Mouse (Mus musculus) MEL (cell line): ENCODE measurements around the gene Ccl28. TPM values are rescaled to one million over a fixed set of nuclear protein-coding genes. Genes with fewer than 3 reads are reported as not detected.

Source experiments
- DNase-seq: peaks from one replicate; pipeline ENCODE4 v3.0.0; 2011; ENCODE audit warnings: low read depth, low spot score
- H3K27ac ChIP-seq: 2 replicates; pipeline ENCODE4 v1.5.1; 2012; ENCODE audit warnings: low read depth, mild to moderate bottlenecking, control low read depth, low read length, moderate library complexity; ENCODE audit not compliant: control insufficient read depth
- H3K27me3 ChIP-seq, 2 experiments: fragments of 150-350 bp in 1 of 2; sonication (generic) in 1 of 2; 2 replicates each; pipeline ENCODE4 v1.6.1; 2012; ENCODE audit warnings: low read length in 2 of 2, mild to moderate bottlenecking in 2 of 2, improper control_type of control experiment in 1 of 2, moderate library complexity in 1 of 2; ENCODE audit not compliant: insufficient read depth in 2 of 2, control insufficient read depth in 1 of 2
- H3K36me3 ChIP-seq, 2 experiments: 2 replicates each; pipeline ENCODE4 v1.6.1; 2012 to 2014; ENCODE audit warnings: low read length in 2 of 2, improper control_type of control experiment in 1 of 2, inconsistent platforms in 1 of 2, mild to moderate bottlenecking in 1 of 2; ENCODE audit not compliant: insufficient read depth in 2 of 2, control insufficient read depth in 1 of 2
- H3K4me1 ChIP-seq, 2 experiments: fragments of 150-350 bp in 1 of 2; sonication (generic) in 1 of 2; 2 replicates each; pipeline ENCODE4 v1.6.1; 2012; ENCODE audit warnings: low read length in 2 of 2, improper control_type of control experiment in 1 of 2, mild to moderate bottlenecking in 1 of 2; ENCODE audit not compliant: insufficient read depth in 2 of 2, control insufficient read depth in 1 of 2
- H3K4me3 ChIP-seq, 2 experiments: fragments of 150-350 bp in 1 of 2; sonication (generic) in 1 of 2; 2 replicates each; pipeline ENCODE4 v1.5.1; 2012; ENCODE audit warnings: low read depth in 2 of 2, low read length in 2 of 2, mild to moderate bottlenecking in 2 of 2, moderate library complexity in 2 of 2, control low read depth in 1 of 2, improper control_type of control experiment in 1 of 2; ENCODE audit not compliant: control insufficient read depth in 1 of 2, insufficient read depth in 1 of 2
- H3K79me2 ChIP-seq: 2 replicates; pipeline ENCODE4 v1.6.1; 2012; ENCODE audit warnings: mild to moderate bottlenecking, low read length, moderate library complexity; ENCODE audit not compliant: control insufficient read depth, poor library complexity, insufficient read depth
- H3K9ac ChIP-seq: 2 replicates; pipeline ENCODE4 v1.6.1; 2012; ENCODE audit warnings: low read depth, mild to moderate bottlenecking, control low read depth, low read length, moderate library complexity; ENCODE audit not compliant: control insufficient read depth, poor library complexity, severe bottlenecking
- H3K9me3 ChIP-seq: fragments of 150-350 bp; sonication (generic); replicated peaks from 2 replicates; pipeline ENCODE4 v1.6.1; 2012; ENCODE audit warnings: mild to moderate bottlenecking, low read length, improper control_type of control experiment, moderate library complexity; ENCODE audit not compliant: insufficient read depth
- BHLHE40 ChIP-seq: IDR thresholded peaks from 2 replicates; pipeline ENCODE4 v1.6.1; 2012; ENCODE audit warnings: low read depth, mild to moderate bottlenecking, inconsistent platforms, low read length, improper control_type of control experiment, borderline replicate concordance
- CHD2 ChIP-seq: IDR thresholded peaks from 2 replicates; pipeline ENCODE4 v1.6.1; 2011; ENCODE audit warnings: low read length, improper control_type of control experiment
- CTCF ChIP-seq, 3 experiments: IDR thresholded peaks in 2 of 3; conservative IDR thresholded peaks in 1 of 3; 2 replicates each; pipeline ENCODE4 v1.5.1; 2011 to 2012; ENCODE audit warnings: low read length in 3 of 3, low read depth in 2 of 3, mild to moderate bottlenecking in 2 of 3, improper control_type of control experiment in 1 of 3, inconsistent platforms in 1 of 3, mixed read lengths in 1 of 3, moderate library complexity in 1 of 3; ENCODE audit not compliant: control insufficient read depth in 1 of 3, insufficient read depth in 1 of 3, poor library complexity in 1 of 3, severe bottlenecking in 1 of 3
- EP300 ChIP-seq, 2 experiments: IDR thresholded peaks; 2 replicates each; pipeline ENCODE4 v1.6.1; 2011; ENCODE audit warnings: improper control_type of control experiment in 2 of 2, low read length in 2 of 2, low read depth in 1 of 2, mild to moderate bottlenecking in 1 of 2
- ETS1 ChIP-seq: IDR thresholded peaks from 2 replicates; pipeline ENCODE4 v1.6.1; 2012; ENCODE audit warnings: low read depth, mild to moderate bottlenecking, inconsistent platforms, low read length, improper control_type of control experiment, moderate library complexity
- GABPA ChIP-seq: IDR thresholded peaks from 2 replicates; pipeline ENCODE4 v1.6.1; 2012; ENCODE audit warnings: low read depth, mild to moderate bottlenecking, inconsistent platforms, low read length, improper control_type of control experiment, moderate library complexity
- GATA1 ChIP-seq: IDR thresholded peaks from 2 replicates; pipeline ENCODE4 v1.6.1; 2011; ENCODE audit warnings: low read depth, low read length, improper control_type of control experiment
- HCFC1 ChIP-seq: IDR thresholded peaks from 2 replicates; pipeline ENCODE4 v1.6.1; 2012; ENCODE audit warnings: low read depth, mild to moderate bottlenecking, inconsistent platforms, low read length, improper control_type of control experiment, moderate library complexity
- JUND ChIP-seq: IDR thresholded peaks from 2 replicates; pipeline ENCODE4 v1.6.1; 2011; ENCODE audit warnings: low read depth, mild to moderate bottlenecking, improper control_type of control experiment, low read length
- MAFK ChIP-seq: IDR thresholded peaks from 2 replicates; pipeline ENCODE4 v1.6.1; 2011; ENCODE audit warnings: low read depth, mild to moderate bottlenecking, low read length, improper control_type of control experiment, borderline replicate concordance
- MAZ ChIP-seq: IDR thresholded peaks from 2 replicates; pipeline ENCODE4 v1.6.1; 2012; ENCODE audit warnings: low read depth, mild to moderate bottlenecking, inconsistent platforms, low read length, improper control_type of control experiment
- MXI1 ChIP-seq: IDR thresholded peaks from 2 replicates; pipeline ENCODE4 v1.6.1; 2011; ENCODE audit warnings: mild to moderate bottlenecking, low read depth, low read length, improper control_type of control experiment
- NRF1 ChIP-seq: IDR thresholded peaks from 2 replicates; pipeline ENCODE4 v1.6.1; 2014; ENCODE audit warnings: low read depth, mild to moderate bottlenecking, inconsistent platforms, low read length, improper control_type of control experiment, moderate library complexity; ENCODE audit not compliant: poor library complexity, insufficient read depth, severe bottlenecking
- POLR2A ChIP-seq, 2 experiments: IDR thresholded peaks; 2 replicates each; pipeline ENCODE4 v1.6.1; 2011 to 2012; ENCODE audit warnings: low read length in 2 of 2, mild to moderate bottlenecking in 2 of 2, control low read depth in 1 of 2, improper control_type of control experiment in 1 of 2, low read depth in 1 of 2, moderate library complexity in 1 of 2; ENCODE audit not compliant: control insufficient read depth in 1 of 2, insufficient read depth in 1 of 2, poor library complexity in 1 of 2
- POLR2AphosphoS2 ChIP-seq: IDR thresholded peaks from 2 replicates; pipeline ENCODE4 v1.6.1; 2011; ENCODE audit warnings: low read length, improper control_type of control experiment
- POLR2AphosphoS5 ChIP-seq: IDR thresholded peaks from 2 replicates; pipeline ENCODE4 v1.6.1; 2012; ENCODE audit warnings: low read depth, borderline replicate concordance, mild to moderate bottlenecking, inconsistent platforms, low read length, moderate library complexity, mixed read lengths
- RAD21 ChIP-seq: IDR thresholded peaks from 2 replicates; pipeline ENCODE4 v1.6.1; 2011; ENCODE audit warnings: mild to moderate bottlenecking, low read depth, low read length, improper control_type of control experiment
- RCOR1 ChIP-seq: IDR thresholded peaks from 2 replicates; pipeline ENCODE4 v1.6.1; 2012; ENCODE audit warnings: low read depth, mild to moderate bottlenecking, inconsistent platforms, low read length, improper control_type of control experiment
- SIN3A ChIP-seq: IDR thresholded peaks from 2 replicates; pipeline ENCODE4 v1.6.1; 2012; ENCODE audit warnings: low read length, improper control_type of control experiment, inconsistent platforms
- SMC3 ChIP-seq: IDR thresholded peaks from 2 replicates; pipeline ENCODE4 v1.6.1; 2011; ENCODE audit warnings: low read depth, low read length, improper control_type of control experiment
- TAL1 ChIP-seq: IDR thresholded peaks from 2 replicates; pipeline ENCODE4 v1.6.1; 2012; ENCODE audit warnings: mild to moderate bottlenecking, inconsistent platforms, low read length, moderate library complexity, mixed read lengths
- TCF12 ChIP-seq: IDR thresholded peaks from 2 replicates; pipeline ENCODE4 v1.6.1; 2014; ENCODE audit warnings: low read depth, mild to moderate bottlenecking, inconsistent platforms, low read length, improper control_type of control experiment, moderate library complexity
- USF1 ChIP-seq: IDR thresholded peaks from 2 replicates; pipeline ENCODE4 v1.6.1; 2014; ENCODE audit warnings: low read depth, mild to moderate bottlenecking, inconsistent platforms, low read length, improper control_type of control experiment, moderate library complexity
- USF2 ChIP-seq, 2 experiments: IDR thresholded peaks; 2 replicates each; pipeline ENCODE4 v1.6.1; 2011 to 2012; ENCODE audit warnings: improper control_type of control experiment in 2 of 2, low read length in 2 of 2, borderline replicate concordance in 1 of 2, inconsistent platforms in 1 of 2, low read depth in 1 of 2, mild to moderate bottlenecking in 1 of 2; ENCODE audit not compliant: insufficient read depth in 1 of 2
- ZMIZ1 ChIP-seq: IDR thresholded peaks from 2 replicates; pipeline ENCODE4 v1.6.1; 2012; ENCODE audit warnings: low read depth, mild to moderate bottlenecking, inconsistent platforms, low read length, improper control_type of control experiment, moderate library complexity
- polyA plus RNA-seq, 2 experiments: library from polyadenylated mRNA; stranded (reverse) in 1 of 2; unstranded in 1 of 2; fragments of >175 nt in 1 of 2; fragments of >200 nt in 1 of 2; gene quantifications; 2 replicates each; pipeline versions ENCODE4 v1.2.1 to v1.2.4; 2012; ENCODE audit warnings: low replicate concordance in 2 of 2, low read depth in 1 of 2; ENCODE audit not compliant: insufficient read length in 2 of 2, insufficient read depth in 1 of 2, missing spikeins in 1 of 2
- total RNA-seq: library from RNA; depleted of rRNA; stranded (reverse); fragments of 300-350 nt; gene quantifications from 2 replicates; pipeline ENCODE4 v1.2.3, GENCODE M21; 2012

Gene Ccl28
- total and polyA plus RNA-seq, 3 experiments = not detected

GRCm38 (mm10) chr13:119681161-119681560 is 57.5 kb downstream of the Ccl28 start:
- Histone ChIP-seq H3K4me3 (0 out of 4 replicates have a peak overlapping the region, but pooled peaks of 1 of the 2 experiments have one; percentile 11), H3K9me3 (no peaks in the 10 kb centered on the region), H3K79me2 (no peaks in the 10 kb centered on the region), H3K27me3 (no peaks in the 10 kb centered on the region; a peak in 1 of 4 replicates), H3K27ac (no peak overlapping the region), H3K4me1 (no peaks in the 10 kb centered on the region), H3K9ac (no peak overlapping the region), H3K36me3 (no peaks in the 10 kb centered on the region)
- TF ChIP-seq ETS1 (no peak), SIN3A (no peak), USF1 (no peak), NRF1 (no peak), TCF12 (no peak), EP300 (IDR thresholded peaks at IDR 0.05; ENCODE audit: low read depth in 1 of 2, low read length in 2 of 2) (no peak), JUND (no peak), MAZ (no peak), GABPA (no peak), RAD21 (no peak), GATA1 (no peak), CHD2 (no peak), POLR2AphosphoS2 (no peak), MAFK (no peak), HCFC1 (no peak), USF2 (IDR thresholded peaks at IDR 0.05; ENCODE audit: borderline replicate concordance in 1 of 2, insufficient read depth in 1 of 2, low read depth in 1 of 2, low read length in 2 of 2) (no peak), POLR2A (IDR thresholded peaks at IDR 0.05; ENCODE audit: control insufficient read depth in 1 of 2, insufficient read depth in 1 of 2, low read depth in 1 of 2, low read length in 2 of 2, poor library complexity in 1 of 2) (no peak), MXI1 (no peak), TAL1 (no peak)
- DNase-seq = no peak

- no peaks in the 10 kb centered on the region for H3K4me1 ChIP-seq
- H3K9ac ChIP-seq = no peak overlapping the region
- H3K36me3 ChIP-seq = no peaks in the 10 kb centered on the region
- H3K27me3 ChIP-seq = no peaks in the 10 kb centered on the region; a peak in 1 of 4 replicates
- H3K4me3 ChIP-seq = no peak overlapping the region
- H3K79me2 ChIP-seq = no peaks in the 10 kb centered on the region
- TF ChIP-seq RAD21 (no peak), POLR2AphosphoS2 (no peak), SMC3 (no peak), POLR2AphosphoS5 (no peak), POLR2A (IDR thresholded peaks at IDR 0.05; ENCODE audit: control insufficient read depth in 1 of 2, insufficient read depth in 1 of 2, low read depth in 1 of 2, low read length in 2 of 2, poor library complexity in 1 of 2) (no peak), BHLHE40 (no peak), ZMIZ1 (no peak), CTCF (IDR thresholded peaks at IDR 0.05 in 2 of 3, conservative IDR thresholded peaks at IDR 0.05 in 1 of 3; ENCODE audit: control insufficient read depth in 1 of 3, insufficient read depth in 1 of 3, low read depth in 2 of 3, low read length in 3 of 3, poor library complexity in 1 of 3, severe bottlenecking in 1 of 3) (no peak), TAL1 (no peak), CHD2 (no peak), RCOR1 (no peak), USF2 (IDR thresholded peaks at IDR 0.05; ENCODE audit: borderline replicate concordance in 1 of 2, insufficient read depth in 1 of 2, low read depth in 1 of 2, low read length in 2 of 2) (no peak), MAFK (no peak)
- no peak for DNase-seq
- H3K27ac ChIP-seq = no peak overlapping the region
- H3K9me3 ChIP-seq = no peaks in the 10 kb centered on the region
Measured at GRCm38 (mm10) chr13:119684416-119685177, 61.0 kb downstream of the Ccl28 start.
